In genomic region chr19:42137167-42137672, GRCm38 (mm10) we compare ENCODE assay signal across 25 mouse cellular contexts. TPM values are rescaled to one million over a fixed set of nuclear protein-coding genes. Genes with fewer than 3 reads are reported as not detected.
DNase-seq lines count a peak whose midpoint lies in the region; ATAC-seq and TF ChIP-seq lines count a peak whose summit lies in the region.
"Had no signal": no experiment of that assay in that cellular context is flagged by ENCODE, and none has a peak within 500 bp of the region (broad histone marks: within the 10 kb centered on the region; RNA-seq: fewer than 3 reads in every experiment).

No protein-coding gene starts in this region.

- H3K9ac ChIP-seq in ES-Bruce4 (ENCODE audit: low read depth, poor library complexity, severe bottlenecking) (peak overlapping the region; percentile 70), ES-E14 (ENCODE audit: insufficient read depth, low read depth, low read length, poor library complexity, severe bottlenecking) (peak overlapping the region; percentile 36; the same call in 1 of the 2 replicates), MEL (ENCODE audit: control insufficient read depth, low read depth, low read length, poor library complexity, severe bottlenecking) (no peak overlapping the region; the same call in 1 of the 2 replicates)
- H3K9ac ChIP-seq in liver, embryonic 11.5 days (ENCODE audit: low read depth, low read length): no peak overlapping the region

- H3K4me3 ChIP-seq in E14TG2a.4 (replicated peaks; ENCODE audit: low read length) (peak overlapping the region; percentile 57), ES-Bruce4 (ENCODE audit: low read depth, low read length) (peak overlapping the region; percentile 57), ES-E14 (ENCODE audit: insufficient read depth in 1 of 2, low read depth in 1 of 2, low read length in 2 of 2, poor library complexity in 1 of 2, severe bottlenecking in 1 of 2) (no peak overlapping the region), MEL (ENCODE audit: control insufficient read depth in 1 of 2, insufficient read depth in 1 of 2, low read depth in 2 of 2, low read length in 2 of 2) (no peak overlapping the region)
- H3K4me3 ChIP-seq in liver, embryonic 11.5 days (ENCODE audit: low read depth, low read length): no peak overlapping the region

- peaks cover 85% of the 10 kb centered on the region for H3K4me1 ChIP-seq in E14TG2a.4 (replicated peaks; ENCODE audit: low read depth, low read length)
- peaks cover 2% of the 10 kb centered on the region for H3K4me1 ChIP-seq in ES-Bruce4 (ENCODE audit: control insufficient read depth, insufficient read depth, low read length)
- H3K4me1 ChIP-seq in ES-E14 (ENCODE audit: control insufficient read depth in 2 of 2, insufficient read depth in 2 of 2, low read length in 2 of 2, poor library complexity in 1 of 2): peaks cover 10 to 30% of the 10 kb centered on the region in 2 experiments; a peak in 3 of 4 replicates
- peaks cover 28 to 50% of the 10 kb centered on the region in 2 experiments for H3K4me1 ChIP-seq in MEL (ENCODE audit: control insufficient read depth in 1 of 2, insufficient read depth in 2 of 2, low read length in 2 of 2)
- H3K4me1 ChIP-seq in liver, embryonic 11.5 days (replicated peaks; ENCODE audit: control insufficient read depth, insufficient read depth, low read length): peaks cover 15% of the 10 kb centered on the region

- peak overlapping the region; percentile 91 for H3K27ac ChIP-seq in ES-Bruce4 (ENCODE audit: insufficient read depth, low read length)
- peak overlapping the region; percentile 85 for H3K27ac ChIP-seq in ES-E14 (ENCODE audit: insufficient read depth, low read depth, low read length, poor library complexity, severe bottlenecking)
- peak overlapping the region; percentile 67 for H3K27ac ChIP-seq in MEL (ENCODE audit: control insufficient read depth, low read depth, low read length)
- no peak overlapping the region for H3K27ac ChIP-seq in liver, embryonic 11.5 days (ENCODE audit: low read depth, low read length)

- H3K4me2 ChIP-seq in liver, embryonic 11.5 days: no peak overlapping the region

- no peak for DNase-seq in ES-E14 (ENCODE audit: low read depth, low spot score)
- DNase-seq in MEL (ENCODE audit: low read depth, low spot score): peak; percentile 66
- DNase-seq in urinary bladder, postnatal 36 days (ENCODE audit: low spot score in 2 of 2): no peak
- no peak for DNase-seq in embryo, embryonic 10 days (ENCODE audit: low spot score)
- no peak for DNase-seq in liver, embryonic 11.5 days (ENCODE audit: low spot score)
- DNase-seq: adrenal gland, adult 2 months; adrenal gland, adult 8-10 months; adrenal gland, postnatal 10 days; adrenal gland, postnatal 25 days; adrenal gland, postnatal 36 days; B cell, adult 2 months; cerebellum, adult 11 months; cerebellum, adult 11-12 months; cerebellum, adult 18-20 months; cerebellum, adult 2 months; cerebellum, adult 8-10 months; cerebellum, adult 9-10 months; cerebellum, adult 9-11 months had no signal

- no peak for TF ChIP-seq EP300 in ES-Bruce4 (IDR thresholded peaks at IDR 0.05; ENCODE audit: insufficient read depth, low read depth, low read length)
- TF ChIP-seq EP300 in MEL (IDR thresholded peaks at IDR 0.05; ENCODE audit: low read depth in 1 of 2, low read length in 2 of 2): peak; percentile 78 to 84

- in situ Hi-C loops in ES-E14 (cut with MboI; ENCODE audit: low sequenced_read_pairs in 2 of 2, unreplicated experiment in 2 of 2): no loop called here

- no peak for TF ChIP-seq RAD21 in MEL (IDR thresholded peaks at IDR 0.05; ENCODE audit: low read depth, low read length)

- TF ChIP-seq POLR2A in ES-Bruce4 (IDR thresholded peaks at IDR 0.05; ENCODE audit: insufficient read depth, low read length) (no peak), MEL (IDR thresholded peaks at IDR 0.05; ENCODE audit: control insufficient read depth in 1 of 2, insufficient read depth in 1 of 2, low read depth in 1 of 2, low read length in 2 of 2, poor library complexity in 1 of 2) (no peak)

- 88% methylated on average over 4 of the region's 4 CpGs for WGBS in liver, embryonic 11.5 days

- H3K36me3 ChIP-seq in E14TG2a.4 (ENCODE audit: insufficient read depth, low read length) (peaks cover 4% of the 10 kb centered on the region; the same call in 1 of the 2 replicates), ES-Bruce4 (ENCODE audit: control insufficient read depth, insufficient read depth, low read length, poor library complexity, severe bottlenecking) (no peaks in the 10 kb centered on the region), ES-E14 (ENCODE audit: control insufficient read depth, insufficient read depth, low read length, poor library complexity, severe bottlenecking) (no peaks in the 10 kb centered on the region), MEL (ENCODE audit: control insufficient read depth in 1 of 2, insufficient read depth in 2 of 2, low read length in 2 of 2) (peaks cover 0 to 49% of the 10 kb centered on the region in 2 experiments; a peak in 2 of 4 replicates)
- no peaks in the 10 kb centered on the region for H3K36me3 ChIP-seq in liver, embryonic 11.5 days (ENCODE audit: control insufficient read depth, insufficient read depth, low read length)
- H3K36me3 ChIP-seq: G1E had no signal

- H3K9me3 ChIP-seq in E14TG2a.4 (ENCODE audit: low read length) (no peaks in the 10 kb centered on the region), ES-Bruce4 (replicated peaks; ENCODE audit: control insufficient read depth, insufficient read depth, low read length, poor library complexity, severe bottlenecking) (no peaks in the 10 kb centered on the region), ES-E14 (ENCODE audit: control insufficient read depth, insufficient read depth, low read depth, low read length) (no peaks in the 10 kb centered on the region), MEL (replicated peaks; ENCODE audit: insufficient read depth, low read length) (no peaks in the 10 kb centered on the region)
- no peaks in the 10 kb centered on the region for H3K9me3 ChIP-seq in liver, embryonic 11.5 days (ENCODE audit: control insufficient read depth, low read length)
- H3K9me3 ChIP-seq: G1E had no signal

- ATAC-seq in activated CD4-positive, CD25-positive, alpha-beta regulatory T cell, adult 4 months: no peak
- no peak for ATAC-seq in liver, embryonic 11.5 days (replicated peaks; ENCODE audit: low FRiP score)
- ATAC-seq: CD4-positive, CD25-positive, alpha-beta regulatory T cell, adult 4 months; Patski had no signal

- H3K79me2 ChIP-seq in MEL (ENCODE audit: control insufficient read depth, insufficient read depth, low read length, poor library complexity): no peaks in the 10 kb centered on the region

- TF ChIP-seq CTCF in E14TG2a.4 (conservative IDR thresholded peaks at IDR 0.05; ENCODE audit: low read length) (no peak), ES-Bruce4 (IDR thresholded peaks at IDR 0.05; ENCODE audit: low read depth, low read length) (no peak), MEL (IDR thresholded peaks at IDR 0.05 in 2 of 3, conservative IDR thresholded peaks at IDR 0.05 in 1 of 3; ENCODE audit: control insufficient read depth in 1 of 3, insufficient read depth in 1 of 3, low read depth in 2 of 3, low read length in 3 of 3, poor library complexity in 1 of 3, severe bottlenecking in 1 of 3) (no peak)

- H3K27me3 ChIP-seq in E14TG2a.4 (ENCODE audit: insufficient read depth, low read length) (no peaks in the 10 kb centered on the region), ES-Bruce4 (ENCODE audit: control insufficient read depth, insufficient read depth, low read length, poor library complexity, severe bottlenecking) (no peaks in the 10 kb centered on the region), MEL (ENCODE audit: control insufficient read depth in 1 of 2, insufficient read depth in 2 of 2, low read length in 2 of 2) (no peaks in the 10 kb centered on the region)
- no peaks in the 10 kb centered on the region for H3K27me3 ChIP-seq in liver, embryonic 11.5 days (replicated peaks; ENCODE audit: control insufficient read depth, insufficient read depth, low read length)
- H3K27me3 ChIP-seq: CH12.LX, Patski had no signal

RNA-seq across cellular contexts. Expression of gene Avpi1, which starts 8.4 kb away (rescaled TPM):
- polyA plus RNA-seq in ES-Bruce4 (2011; ENCODE audit: insufficient read depth, insufficient read length, low read depth, missing spikeins) (44.7 and 49.2 TPM in 2 replicates), MEL (2012; ENCODE audit: insufficient read depth in 1 of 2, insufficient read length in 2 of 2, low read depth in 1 of 2, low replicate concordance in 2 of 2, missing spikeins in 1 of 2) (10 to 100 TPM in 1 of 2 experiments, not detected in 1; 53.3 TPM)
- total RNA-seq in ES-E14 (2012; rRNA removed) (98.8 and 99.2 TPM in 2 replicates), MEL (2012; rRNA removed) (49.5 and 54.8 TPM in 2 replicates)
- polyA plus RNA-seq in activated CD4-positive, CD25-positive, alpha-beta regulatory T cell, adult 4 months (2017; shearing (Covaris generic)): 1 to 10 TPM; 9.2 to 9.7 TPM
- polyA plus RNA-seq in liver, embryonic 11.5 days (2014; fragmentation: Nextera tagmentation; extraction: Ambion mirVana): 19.9 and 21.6 TPM in 2 replicates

RNA-seq across cellular contexts. Expression of gene Marveld1, which starts 10.0 kb away (rescaled TPM):
- 15.0 and 17.7 TPM in 2 replicates for polyA plus RNA-seq in ES-Bruce4 (2011; ENCODE audit: insufficient read depth, insufficient read length, low read depth, missing spikeins)
- 39.8 and 56.3 TPM in 2 replicates for total RNA-seq in ES-E14 (2012; rRNA removed)
- 7.9 and 9.7 TPM in 2 replicates for total RNA-seq in MEL (2012; rRNA removed)
- polyA plus RNA-seq in MEL (2012; ENCODE audit: insufficient read depth in 1 of 2, insufficient read length in 2 of 2, low read depth in 1 of 2, low replicate concordance in 2 of 2, missing spikeins in 1 of 2): 10 to 100 TPM in 1 of 2 experiments, not detected in 1; 24.4 TPM
- 1 to 10 TPM; 5.7 to 6.5 TPM for polyA plus RNA-seq in activated CD4-positive, CD25-positive, alpha-beta regulatory T cell, adult 4 months (2017; shearing (Covaris generic))
- polyA plus RNA-seq in liver, embryonic 11.5 days (2014; fragmentation: Nextera tagmentation; extraction: Ambion mirVana): 4.3 and 5.4 TPM in 2 replicates
- total RNA-seq: CH12.LX had no signal
- polyA plus RNA-seq: G1E had no signal

RNA-seq across cellular contexts. Expression of gene Zfyve27, which starts 26.5 kb away (rescaled TPM):
- polyA plus RNA-seq in ES-Bruce4 (2011; ENCODE audit: insufficient read depth, insufficient read length, low read depth, missing spikeins) (24.4 and 25.0 TPM in 2 replicates), MEL (2012; ENCODE audit: insufficient read depth in 1 of 2, insufficient read length in 2 of 2, low read depth in 1 of 2, low replicate concordance in 2 of 2, missing spikeins in 1 of 2) (10 to 100 TPM in 1 of 2 experiments, not detected in 1; 40.2 TPM)
- total RNA-seq in ES-E14 (2012; rRNA removed) (45.9 and 78.1 TPM in 2 replicates), MEL (2012; rRNA removed) (22.0 and 27.0 TPM in 2 replicates)
- 10 to 100 TPM; 13.9 to 15.2 TPM for polyA plus RNA-seq in activated CD4-positive, CD25-positive, alpha-beta regulatory T cell, adult 4 months (2017; shearing (Covaris generic))
- 15.2 and 15.8 TPM in 2 replicates for polyA plus RNA-seq in liver, embryonic 11.5 days (2014; fragmentation: Nextera tagmentation; extraction: Ambion mirVana)

RNA-seq across cellular contexts. Expression of gene Pi4k2a, which starts 47.0 kb away (rescaled TPM):
- polyA plus RNA-seq in ES-Bruce4 (2011; ENCODE audit: insufficient read depth, insufficient read length, low read depth, missing spikeins) (27.2 and 30.4 TPM in 2 replicates), MEL (2012; ENCODE audit: insufficient read depth in 1 of 2, insufficient read length in 2 of 2, low read depth in 1 of 2, low replicate concordance in 2 of 2, missing spikeins in 1 of 2) (10 to 100 TPM in 1 of 2 experiments, not detected in 1; 30.3 TPM)
- total RNA-seq in ES-E14 (2012; rRNA removed) (23.2 and 23.4 TPM in 2 replicates), MEL (2012; rRNA removed) (10.2 and 12.2 TPM in 2 replicates)
- 10 to 100 TPM in 1 of 2 experiments, 1 to 10 TPM in 1; 8.1 to 12.4 TPM for polyA plus RNA-seq in activated CD4-positive, CD25-positive, alpha-beta regulatory T cell, adult 4 months (2017; shearing (Covaris generic))
- 17.6 and 18.1 TPM in 2 replicates for polyA plus RNA-seq in liver, embryonic 11.5 days (2014; fragmentation: Nextera tagmentation; extraction: Ambion mirVana)

RNA-seq across cellular contexts. Expression of gene Morn4, which starts 51.1 kb away (rescaled TPM):
- polyA plus RNA-seq in ES-Bruce4 (2011; ENCODE audit: insufficient read depth, insufficient read length, low read depth, missing spikeins) (18.8 and 19.6 TPM in 2 replicates), MEL (2012; ENCODE audit: insufficient read depth in 1 of 2, insufficient read length in 2 of 2, low read depth in 1 of 2, low replicate concordance in 2 of 2, missing spikeins in 1 of 2) (10 to 100 TPM in 1 of 2 experiments, not detected in 1; 18.4 TPM)
- total RNA-seq in ES-E14 (2012; rRNA removed) (2.9 and 3.1 TPM in 2 replicates), MEL (2012; rRNA removed) (4.9 and 5.7 TPM in 2 replicates)
- not detected for polyA plus RNA-seq in activated CD4-positive, CD25-positive, alpha-beta regulatory T cell, adult 4 months (2017; shearing (Covaris generic))
- 9.3 and 10.5 TPM in 2 replicates for polyA plus RNA-seq in liver, embryonic 11.5 days (2014; fragmentation: Nextera tagmentation; extraction: Ambion mirVana)

Comparison
In these comparisons a context has a peak if more than half of its experiments do, and no peak if none do; other contexts are left out.
1. H3K4me3 ChIP-seq: peak in E14TG2a.4 (single experiment) and ES-Bruce4 (single experiment); none in ES-E14 (0 of 2), MEL (0 of 2) and liver, embryonic 11.5 days (single experiment).
2. H3K9ac ChIP-seq: peak in ES-Bruce4 (single experiment) and ES-E14 (single experiment); none in MEL (single experiment) and liver, embryonic 11.5 days (single experiment).